Mouse (Mus musculus) kidney, postnatal 14 days (tissue): ENCODE results near the gene Prss53.

Source experiments
- DNase-seq: peaks from one replicate; pipeline ENCODE4 v3.0.0; 2022; ENCODE audit warnings: mixed read lengths

The Prss53 gene

DNA sequence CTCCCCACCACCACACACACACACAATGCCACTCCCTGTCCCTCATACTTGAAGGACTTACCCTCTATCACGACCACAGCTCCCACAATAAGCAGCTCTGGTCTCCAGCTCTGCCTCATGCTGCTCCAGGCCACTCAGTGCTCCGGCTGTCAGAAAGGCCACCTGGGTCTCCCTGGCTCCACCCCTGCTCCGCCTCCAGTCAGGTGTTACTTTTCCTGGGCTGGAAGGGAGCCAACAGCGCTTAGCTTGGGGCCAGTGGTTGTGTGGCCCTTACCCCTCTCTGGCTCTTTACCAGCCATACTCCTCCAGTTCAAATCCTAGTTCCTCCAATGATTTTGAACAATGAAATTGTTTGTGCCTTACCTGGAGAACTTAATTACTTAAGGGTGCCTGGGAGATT lies at the start of gene Prss53:
Gene Prss53, minus strand, starts transcription at position 173 of the 400 bp plus-strand sequence.
- peak; percentile 81 for DNase-seq

DNA sequence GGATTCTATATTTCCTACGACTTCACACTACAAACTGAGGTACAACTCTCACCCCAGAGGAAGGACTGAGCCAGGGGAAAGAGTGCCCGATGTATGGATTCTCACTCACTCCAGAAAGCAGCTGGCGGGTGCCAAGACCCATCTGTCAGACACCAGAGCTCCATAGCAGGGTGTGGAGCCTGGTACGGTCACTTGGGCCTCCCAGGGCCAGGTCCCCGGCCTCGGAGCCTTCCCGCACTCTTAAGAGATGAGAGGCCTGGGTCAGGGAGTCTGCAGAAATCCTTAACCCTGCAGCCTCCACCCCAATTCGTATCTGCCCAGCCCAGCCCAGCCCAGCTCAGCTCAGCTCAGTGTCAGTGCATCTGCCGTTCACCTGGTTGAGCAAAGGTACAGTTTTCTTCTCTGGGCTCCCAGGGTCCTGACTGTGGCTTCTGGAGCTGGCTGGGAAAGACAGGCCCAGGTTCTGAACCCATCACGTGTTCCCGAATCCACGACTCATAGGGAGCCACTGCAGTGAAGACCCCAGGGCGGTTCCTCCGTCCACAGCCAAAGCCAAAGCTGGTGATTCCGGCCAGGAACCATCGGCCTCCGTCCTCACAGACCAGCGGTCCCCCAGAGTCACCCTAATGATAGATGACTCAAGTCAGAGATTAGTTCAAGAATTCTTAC lies 45.6 kb upstream of the Prss53 start:
- no peak for DNase-seq

DNA sequence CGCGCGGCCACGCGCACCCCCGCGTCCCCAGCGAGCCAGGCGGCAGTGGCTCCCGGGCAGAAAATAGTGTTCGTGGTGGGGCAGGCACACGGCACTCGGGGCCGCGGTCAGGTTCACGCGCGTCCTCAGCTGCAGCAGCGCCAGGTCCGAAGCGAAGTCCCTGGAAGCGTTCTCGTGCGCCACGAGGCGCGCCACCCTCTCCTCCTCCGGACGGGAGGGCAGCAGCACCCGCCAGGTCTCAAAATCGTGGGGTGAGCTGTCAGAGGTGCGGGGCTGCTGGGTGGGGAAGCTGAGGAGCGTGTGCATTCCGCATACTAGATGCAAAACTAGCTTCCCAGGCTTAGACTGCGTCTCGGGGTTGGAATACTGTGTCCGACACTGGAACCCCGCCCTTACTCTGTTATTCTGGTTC lies 45.0 kb upstream of the Prss53 start:
- no peak for DNase-seq

DNA sequence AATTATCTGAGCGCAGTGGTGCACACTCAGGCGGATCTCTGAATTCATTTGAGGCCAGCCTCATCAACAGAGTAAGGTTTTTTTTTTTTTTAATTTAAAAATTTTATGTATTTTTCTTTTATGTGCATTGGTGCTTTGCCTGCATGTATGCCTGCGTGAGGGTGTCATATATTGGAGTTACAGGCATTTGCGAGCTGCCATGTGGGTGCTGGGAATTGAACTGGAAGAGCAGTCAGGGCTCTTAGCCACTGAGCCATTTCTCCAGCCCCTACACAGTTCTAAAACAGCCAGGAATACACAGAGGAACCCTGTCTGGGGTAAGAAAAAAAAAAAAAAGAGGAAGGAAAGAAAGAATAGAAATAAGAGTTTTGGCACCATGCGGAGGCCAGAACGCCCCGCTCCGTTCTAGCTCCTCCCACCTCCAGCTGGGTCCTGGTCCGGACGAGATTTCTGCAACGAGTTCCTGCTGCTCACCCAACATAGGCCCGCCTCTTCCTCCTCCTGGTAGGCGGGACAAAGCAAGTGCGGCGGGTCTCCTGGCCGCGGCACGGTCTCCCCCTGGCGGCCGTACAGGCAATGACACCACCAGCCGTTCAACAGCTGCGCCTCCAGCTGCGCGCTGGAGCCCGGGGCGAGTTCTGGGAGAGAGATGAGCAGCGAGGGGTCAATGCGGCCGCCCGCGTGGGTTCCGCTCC lies 44.4 kb upstream of the Prss53 start:
- peak; percentile 97 for DNase-seq

DNA sequence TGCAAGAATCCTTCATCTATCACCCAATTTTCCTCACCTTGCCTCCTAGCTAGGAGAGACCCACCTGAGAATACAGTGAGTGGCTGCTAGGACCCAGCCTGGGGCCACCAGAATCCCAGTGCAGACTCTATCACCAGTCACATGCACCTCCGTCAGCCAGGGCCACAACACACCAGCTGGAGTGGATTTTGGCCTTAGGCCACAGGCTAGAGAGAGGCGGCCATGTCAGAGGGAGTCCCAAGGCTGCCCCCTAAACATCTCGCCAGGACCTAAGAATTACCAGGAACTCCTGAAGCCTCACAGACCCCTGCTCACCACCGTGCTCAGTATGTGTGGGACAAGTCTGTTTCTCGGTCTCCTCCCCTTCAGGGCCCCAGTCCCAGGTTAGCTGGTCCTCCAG lies 43.3 kb upstream of the Prss53 start:
- no peak for DNase-seq

DNA sequence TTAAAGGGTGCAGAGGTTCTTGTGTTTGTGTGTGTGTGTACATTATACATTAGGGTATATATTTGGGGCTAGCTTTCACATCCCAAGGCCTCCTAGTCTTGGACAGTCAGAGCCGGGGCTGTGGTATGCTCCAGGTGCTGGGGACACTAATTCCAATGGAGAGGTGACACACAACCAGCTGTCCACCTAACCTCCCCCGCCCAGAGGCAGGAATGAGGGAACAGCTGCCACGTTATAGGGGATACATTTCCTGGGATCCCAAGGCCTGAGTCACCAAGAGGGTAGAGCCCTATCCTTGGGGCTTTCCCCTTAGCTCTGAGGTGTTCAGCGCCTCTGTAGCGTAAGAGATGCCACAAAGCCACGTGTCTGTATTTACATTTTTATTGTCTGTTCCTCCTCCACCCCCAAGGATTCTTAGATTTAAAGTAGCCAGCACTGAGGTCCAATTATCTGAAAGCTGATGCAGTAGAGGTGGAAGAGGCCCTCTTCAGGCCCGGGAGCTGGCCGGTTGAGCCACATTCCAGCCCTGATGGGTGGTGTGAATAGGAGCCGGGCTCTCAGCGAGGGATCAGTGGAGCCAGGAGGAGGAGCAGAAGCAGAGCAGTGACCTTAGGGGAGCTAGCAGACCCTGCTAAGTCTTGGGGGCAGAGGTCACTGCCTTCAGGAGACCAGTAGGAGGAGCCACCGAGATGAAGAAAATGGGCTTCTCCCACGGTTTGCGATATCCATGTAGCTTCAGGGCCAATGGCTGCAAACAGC lies 41.7 kb upstream of the Prss53 start:
- DNase-seq: peak; percentile 59

DNA sequence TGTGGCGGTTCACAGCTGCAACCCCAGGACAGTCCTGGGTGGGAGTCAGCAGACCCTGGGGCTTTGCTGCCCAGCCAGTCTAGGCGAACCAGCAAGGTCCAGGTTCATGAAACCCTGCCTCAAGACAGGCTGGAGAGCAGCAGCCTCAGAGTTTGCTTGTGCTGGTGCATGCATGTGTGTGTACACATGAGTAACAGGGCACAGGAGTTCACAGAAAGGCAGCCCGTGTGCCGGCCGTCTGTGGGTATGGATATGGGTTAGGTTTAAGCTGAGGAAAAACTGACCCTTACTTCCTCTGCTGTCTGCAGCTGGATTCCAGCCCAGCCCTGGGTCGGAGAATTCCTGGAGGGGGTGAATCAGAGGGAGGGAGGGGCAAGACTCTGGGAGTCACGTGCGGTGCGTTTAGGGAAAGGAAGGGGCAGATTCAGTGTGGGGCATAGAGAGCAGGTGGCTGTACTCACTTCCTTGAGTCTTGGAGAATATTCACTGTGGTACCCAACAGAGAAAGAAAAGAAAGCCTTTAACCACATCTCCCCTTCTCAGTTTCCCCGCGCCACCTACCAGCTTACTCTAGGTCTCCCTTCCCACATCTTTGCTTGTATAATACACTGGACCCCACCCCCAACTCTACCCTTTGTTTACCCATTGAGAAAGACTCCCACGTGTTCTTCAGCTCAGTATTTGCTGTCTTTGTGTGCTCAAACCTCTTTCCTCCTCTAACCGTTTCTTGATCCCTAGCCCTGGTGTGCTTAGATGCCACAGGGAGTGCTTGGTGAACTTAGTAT lies 40.8 kb upstream of the Prss53 start:
- peak; percentile 82 for DNase-seq

DNA sequence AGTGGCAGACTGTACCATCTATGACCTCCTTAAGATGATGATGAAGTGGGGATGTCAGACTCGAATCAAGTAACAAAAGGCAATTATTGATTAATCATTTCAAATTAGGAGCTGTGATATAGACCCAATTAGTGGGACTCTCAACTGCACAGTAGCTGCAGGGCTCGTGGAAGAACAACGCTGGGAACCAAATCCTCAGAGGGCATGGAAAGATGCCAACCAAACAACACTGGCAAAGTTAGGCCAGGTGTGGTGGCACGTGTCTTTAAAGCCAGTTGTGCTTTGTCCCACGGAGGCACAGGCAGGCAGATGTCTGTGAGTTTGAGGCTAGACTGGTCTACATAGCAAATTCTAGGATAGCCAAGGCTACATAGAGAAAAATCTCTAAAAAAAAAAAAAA lies 39.9 kb upstream of the Prss53 start:
- no peak for DNase-seq

DNA sequence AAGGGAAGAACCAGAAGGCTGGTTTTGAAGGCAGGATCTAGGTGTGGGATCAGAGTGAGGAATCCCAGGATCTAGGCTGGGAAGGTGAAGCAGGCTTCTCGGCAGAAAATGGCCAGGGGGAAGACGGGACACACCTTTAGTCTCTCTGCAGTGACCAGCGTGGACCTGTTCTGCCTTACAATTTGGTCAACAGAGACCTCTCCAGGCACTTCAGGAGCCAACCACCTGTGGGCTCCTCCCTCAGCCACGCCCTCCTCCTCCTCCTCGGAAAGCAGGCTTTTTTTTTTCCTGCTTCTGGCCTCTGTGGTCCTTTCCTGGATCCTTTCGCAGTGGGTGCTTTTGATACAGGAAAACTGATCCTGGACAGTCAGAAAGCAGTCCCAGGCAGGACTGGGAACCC lies 39.2 kb upstream of the Prss53 start, which contains the start of gene Prss8:
Gene Prss8, minus strand, starts transcription at position 182 of the 400 bp plus-strand sequence.
- DNase-seq: peak; percentile 92

DNA sequence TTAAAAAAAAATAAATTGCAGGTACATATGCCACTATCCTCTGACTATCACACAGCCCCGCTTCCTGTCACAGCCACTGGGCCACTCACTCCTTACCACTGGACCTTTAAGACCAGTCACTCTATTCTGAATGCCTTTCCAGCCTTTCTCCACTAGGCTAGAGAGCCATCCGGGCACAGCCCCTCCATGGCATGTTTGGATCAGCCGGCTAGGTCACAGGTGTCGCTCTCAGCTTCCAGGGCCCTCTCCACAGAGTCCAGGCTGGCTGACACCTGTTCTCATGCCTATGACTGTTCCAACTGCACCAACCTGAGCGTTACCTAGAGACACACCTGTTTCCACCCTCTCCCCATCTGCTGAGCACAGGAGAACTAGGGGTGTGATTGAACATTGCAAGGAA lies 37.8 kb upstream of the Prss53 start:
- DNase-seq: peak; percentile 64

DNA sequence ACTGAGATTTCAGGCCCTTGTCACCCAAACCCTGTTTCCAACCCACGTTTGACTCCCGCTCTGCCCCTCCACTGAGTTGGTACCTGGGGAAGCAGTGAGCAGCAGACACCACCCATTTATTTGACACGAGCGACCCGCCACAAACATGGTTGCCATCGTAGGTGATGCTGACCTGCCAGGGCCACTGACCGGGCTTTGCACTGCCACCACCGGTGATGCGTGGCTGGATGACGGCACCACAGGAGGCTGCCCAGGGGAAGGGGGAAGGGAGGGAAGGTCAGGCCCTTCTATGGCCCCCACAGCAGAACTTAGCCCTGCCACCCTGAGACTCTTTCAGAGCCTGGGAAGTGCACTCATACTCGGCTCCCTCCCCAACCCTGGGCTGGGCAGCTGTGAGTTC lies 37.0 kb upstream of the Prss53 start:
- DNase-seq: no peak

DNA sequence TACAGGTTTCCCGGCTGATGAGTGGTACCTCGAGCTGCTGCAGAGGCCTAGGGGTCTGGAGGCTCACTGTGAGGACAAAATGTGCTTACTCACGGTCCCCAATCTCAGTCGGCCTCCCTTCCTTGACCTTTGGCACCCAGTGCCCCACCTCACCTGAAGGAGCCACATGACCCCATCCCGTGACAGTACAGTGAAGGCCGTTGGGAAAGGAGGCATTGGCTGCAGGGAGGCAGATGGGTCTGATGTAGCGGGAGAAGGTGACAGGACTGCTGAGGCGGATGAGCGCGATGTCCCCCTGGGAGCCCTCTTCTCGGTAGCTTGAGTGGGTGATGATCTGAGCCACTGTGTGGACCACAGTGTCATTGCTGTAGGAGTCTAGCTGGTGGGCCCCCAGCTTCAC lies 36.1 kb upstream of the Prss53 start:
- DNase-seq: peak; percentile 76

DNA sequence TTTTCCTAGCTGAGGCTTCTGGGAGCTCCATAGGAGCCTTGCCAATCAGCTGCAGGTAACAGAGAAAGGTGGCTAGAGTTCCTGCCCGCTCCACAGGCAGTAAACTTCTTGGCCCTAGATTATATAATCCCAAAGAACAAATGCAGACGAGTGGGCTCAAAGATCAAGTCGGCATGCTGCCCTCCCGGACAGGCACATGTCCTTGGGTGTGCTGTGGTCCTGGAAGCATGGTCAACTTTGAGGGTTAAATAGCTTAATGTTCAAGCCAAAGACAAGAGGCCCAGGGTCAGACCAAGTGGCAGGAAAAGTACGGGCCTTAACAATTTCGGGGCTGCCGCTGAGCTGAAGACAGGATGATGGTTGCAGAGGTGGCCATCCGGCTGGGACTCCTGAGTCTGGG lies 35.3 kb upstream of the Prss53 start:
- peak; percentile 82 for DNase-seq

DNA sequence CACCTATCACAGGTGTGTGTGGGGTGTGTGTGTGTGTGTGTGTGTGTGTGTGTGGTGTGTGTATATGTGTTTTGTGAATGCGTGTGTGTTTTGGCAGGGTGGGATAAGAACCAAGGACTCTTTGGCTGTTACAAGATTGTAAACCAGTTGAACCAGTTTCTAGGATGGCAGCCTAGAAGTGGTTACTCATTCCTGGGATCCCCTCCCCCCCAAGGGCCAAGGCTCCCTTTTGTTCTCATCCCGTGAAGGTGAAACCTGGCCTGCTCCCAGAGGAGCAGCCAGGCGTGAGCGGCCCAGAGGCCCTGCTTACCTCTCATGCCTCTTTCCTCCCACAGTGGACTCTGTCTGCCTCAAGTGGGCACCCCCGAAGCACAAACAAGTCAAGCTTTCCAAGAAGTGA lies 34.5 kb upstream of the Prss53 start:
- peak; percentile 92 for DNase-seq

DNA sequence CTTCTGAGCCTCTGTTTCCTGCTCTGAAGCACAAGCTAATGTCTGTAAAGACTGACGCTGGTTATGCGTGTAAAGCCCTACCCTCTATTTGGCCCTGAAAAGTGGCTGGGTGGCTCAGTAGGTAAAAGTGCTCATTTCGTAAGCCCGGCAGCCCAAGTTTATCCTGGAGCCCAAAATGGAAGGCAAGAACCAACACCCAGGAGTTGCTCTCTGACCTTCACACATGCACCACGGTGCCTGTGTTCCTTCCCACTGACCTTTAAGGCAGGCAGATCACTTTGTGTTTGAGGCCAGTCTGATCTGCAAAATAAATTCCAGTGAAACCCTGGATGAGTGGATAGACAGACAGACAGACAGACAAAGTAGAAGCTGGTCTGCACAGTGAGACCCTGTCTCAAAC lies 32.9 kb upstream of the Prss53 start:
- DNase-seq: no peak

DNA sequence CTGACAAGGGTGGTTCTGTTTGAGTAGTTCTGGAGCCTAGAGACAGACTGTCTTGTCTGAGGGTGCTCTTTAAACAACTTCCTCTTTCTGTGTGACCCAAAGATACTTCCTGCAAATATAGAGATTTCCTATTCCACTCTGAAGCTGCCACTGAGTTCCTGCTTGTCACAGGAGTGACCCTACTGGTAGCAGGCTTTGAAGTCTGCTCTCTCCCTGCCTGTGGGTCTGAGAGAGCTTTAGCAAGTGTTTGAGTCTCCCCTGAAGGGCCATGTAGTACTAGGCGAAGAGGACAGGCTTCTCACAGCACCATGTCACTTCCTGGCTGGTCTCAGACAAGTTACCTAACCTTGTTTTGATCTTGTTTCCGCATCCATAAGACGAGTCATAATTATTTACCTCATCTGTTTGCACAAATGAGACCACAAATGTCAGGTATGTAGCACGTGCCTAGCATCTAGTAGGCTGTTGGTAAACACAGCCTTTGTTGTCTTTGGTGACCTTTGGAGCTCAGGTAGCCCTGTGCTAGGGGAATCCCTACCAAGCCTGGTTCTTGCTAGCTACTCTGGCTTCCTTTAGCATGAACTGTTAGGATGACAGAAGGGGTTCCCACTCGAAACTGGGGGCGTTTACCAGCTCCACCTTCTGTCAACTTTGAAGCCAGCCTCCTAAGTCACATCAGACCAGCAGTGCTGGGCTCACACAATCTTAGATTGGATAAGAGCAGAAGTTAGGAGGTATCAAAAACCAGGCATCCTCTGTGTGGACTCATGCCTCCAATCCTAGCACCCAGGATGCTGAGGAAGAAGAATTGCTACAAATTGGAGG lies 31.9 kb upstream of the Prss53 start:
- no peak for DNase-seq

DNA sequence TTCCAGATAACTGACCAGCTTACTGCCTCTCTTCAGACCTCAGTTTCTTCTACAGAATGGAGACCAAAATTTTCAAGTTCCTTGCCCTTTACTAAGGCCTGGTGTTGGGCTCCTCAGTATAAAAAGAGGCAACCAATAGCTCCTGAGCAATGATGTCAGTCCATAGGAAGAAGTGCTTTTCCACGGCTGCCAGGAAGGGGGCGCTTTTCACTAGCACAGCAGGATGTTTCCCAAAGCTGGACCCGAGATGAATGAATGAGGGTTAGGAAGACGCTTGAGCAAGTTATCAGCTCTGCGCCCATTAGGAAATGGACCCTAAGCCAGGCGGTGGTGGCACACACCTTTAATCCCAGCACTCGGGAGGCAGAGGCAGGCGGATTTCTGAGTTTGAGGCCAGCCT lies 30.7 kb upstream of the Prss53 start:
- DNase-seq: no peak

DNA sequence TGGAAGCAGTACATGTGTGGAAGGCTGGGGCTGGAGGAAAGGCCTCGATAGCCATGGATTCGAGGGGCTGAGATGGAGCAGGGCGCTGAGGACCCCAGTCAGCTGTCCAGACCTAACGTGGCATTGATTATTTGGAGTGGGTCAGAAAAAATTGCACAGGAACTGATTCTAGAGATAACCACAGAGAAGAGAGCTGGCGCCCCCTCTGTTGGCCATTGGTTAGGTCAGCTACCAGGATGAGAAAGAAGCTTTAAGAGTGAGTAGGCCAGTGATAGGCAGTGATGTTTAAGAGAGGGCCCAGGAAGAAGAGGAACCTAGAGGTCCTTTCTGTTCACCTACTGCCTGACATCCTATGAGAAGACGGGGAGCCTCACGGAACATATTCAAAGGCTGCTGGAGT lies 28.5 kb upstream of the Prss53 start:
- DNase-seq: no peak

DNA sequence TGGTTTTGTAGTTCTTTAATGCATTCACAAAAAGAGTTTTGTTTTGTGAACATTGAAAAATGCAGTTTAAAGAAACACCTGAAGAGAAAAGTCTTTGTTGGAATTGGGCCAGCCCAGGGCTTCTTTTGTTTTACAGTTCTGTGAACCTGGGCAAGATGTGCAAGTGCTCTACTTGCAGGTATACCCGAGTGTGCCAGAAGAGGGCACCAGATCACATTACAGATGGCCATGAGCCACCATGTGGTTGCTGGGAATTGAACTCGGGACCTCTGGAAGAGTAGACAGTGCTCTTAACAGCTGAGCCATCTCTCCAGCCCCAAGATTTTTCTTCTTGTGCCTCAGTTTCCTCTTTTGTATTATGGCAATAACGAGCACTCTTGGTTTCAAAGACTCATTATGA lies 27.4 kb upstream of the Prss53 start:
- peak; percentile 73 for DNase-seq

DNA sequence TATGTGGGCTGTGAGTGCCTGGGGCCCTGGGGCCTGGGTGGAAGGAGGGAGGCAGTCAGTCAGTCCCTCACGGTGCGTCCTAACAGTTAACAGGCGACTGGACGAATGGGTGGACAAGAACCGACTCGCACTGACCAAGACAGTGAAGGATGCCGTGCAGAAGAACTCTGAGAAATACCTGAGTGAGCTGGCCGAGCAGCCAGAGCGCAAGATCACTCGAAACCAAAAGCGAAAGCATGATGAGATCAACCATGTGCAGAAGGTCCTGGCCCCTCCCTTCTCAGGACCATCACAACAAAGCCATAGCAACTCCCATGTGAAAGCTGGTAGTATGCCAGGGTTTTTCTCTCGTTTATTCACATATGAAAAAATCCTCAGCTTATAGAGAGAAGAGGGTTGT lies 24.5 kb upstream of the Prss53 start:
- DNase-seq: no peak

DNA sequence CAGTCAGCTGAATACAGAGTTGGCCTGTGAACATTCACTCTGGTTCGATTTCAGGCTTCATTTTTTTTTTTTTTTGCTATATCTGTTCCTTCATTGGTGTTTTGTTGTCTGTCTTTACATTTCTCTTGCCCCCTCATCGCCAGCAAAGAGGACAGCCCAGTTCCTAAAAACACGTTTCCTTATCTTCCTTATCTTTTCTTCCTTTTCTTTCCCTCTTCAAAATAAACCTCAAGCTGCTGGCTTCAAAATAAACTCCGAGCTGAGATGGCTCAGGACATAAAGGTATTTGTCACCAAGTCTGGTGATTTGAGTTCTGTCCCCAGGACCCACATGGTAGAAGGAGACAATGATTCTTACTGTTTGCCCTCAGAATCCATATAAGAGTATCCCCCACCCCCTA lies 22.2 kb upstream of the Prss53 start:
- DNase-seq: no peak

DNA sequence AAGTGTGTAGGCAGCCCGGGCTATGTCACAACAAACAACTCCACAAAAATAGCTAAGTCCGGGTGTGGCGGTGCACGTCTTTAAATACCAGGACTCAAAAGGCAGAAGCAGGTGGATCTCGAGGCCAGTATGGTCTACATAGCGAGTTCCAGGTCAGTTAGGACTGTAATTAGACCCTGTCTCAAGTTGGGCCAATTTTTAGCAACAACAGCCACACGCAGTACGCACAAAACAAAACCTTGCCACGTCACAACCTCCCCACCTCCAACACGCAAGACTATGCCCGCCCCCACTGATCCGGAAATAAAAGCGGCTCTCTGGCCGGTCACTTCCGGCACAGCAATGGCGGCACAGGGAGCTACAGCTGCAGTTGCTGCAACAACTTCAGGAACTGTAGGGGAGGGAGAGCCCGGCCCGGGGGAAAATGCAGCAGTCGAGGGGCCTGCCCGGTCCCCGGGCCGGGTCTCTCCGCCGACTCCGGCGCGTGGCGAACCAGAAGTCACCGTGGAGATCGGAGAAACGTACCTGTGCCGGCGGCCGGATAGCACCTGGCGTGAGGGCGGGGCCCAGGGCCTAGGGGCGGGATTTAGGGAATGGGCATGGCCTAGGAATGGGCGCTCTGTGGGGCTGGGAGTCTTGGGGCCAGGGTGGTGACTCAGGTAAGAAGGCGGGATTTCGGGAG lies 21.6 kb upstream of the Prss53 start, which contains the start of gene Kat8:
Gene Kat8, plus strand, starts transcription at position 327 of the 682 bp plus-strand sequence.
- peak; percentile 94 for DNase-seq
